In genomic region chr4:63310247-63310855, GRCm38 (mm10) we compare ENCODE assay signal across 17 mouse cellular contexts. TPM values are rescaled to one million over a fixed set of nuclear protein-coding genes. Genes with fewer than 3 reads are reported as not detected.
DNase-seq lines count a peak whose midpoint lies in the region; ATAC-seq lines count a peak whose summit lies in the region.
"Had no signal": no experiment of that assay in that cellular context is flagged by ENCODE, and none has a peak within 500 bp of the region (broad histone marks: within the 10 kb centered on the region; RNA-seq: fewer than 3 reads in every experiment).

No protein-coding gene starts in this region.

- no peaks in the 10 kb centered on the region for H3K36me3 ChIP-seq in forebrain, embryonic 13.5 days (ENCODE audit: poor library complexity, severe bottlenecking)
- H3K36me3 ChIP-seq: liver, embryonic 13.5 days; midbrain, embryonic 12.5 days had no signal

- WGBS in forebrain, embryonic 13.5 days, result 71% methylated on average over 10 of the region's 10 CpGs

- no peaks in the 10 kb centered on the region; the same call in 1 of the 2 replicates for H3K27me3 ChIP-seq in forebrain, embryonic 13.5 days
- H3K27me3 ChIP-seq: liver, embryonic 13.5 days had no signal

- no peak overlapping the region for H3K9ac ChIP-seq in forebrain, embryonic 13.5 days
- H3K9ac ChIP-seq: forebrain, postnatal 0 days; liver, embryonic 13.5 days; midbrain, embryonic 12.5 days had no signal

- DNase-seq in adrenal gland, postnatal 10 days, result peak; percentile 46
- no peak for DNase-seq in adrenal gland, adult 18-20 months (ENCODE audit: low spot score in 2 of 2)
- peak; percentile 81 for DNase-seq in 3134 (ENCODE audit: extremely low read depth, insufficient read length, low spot score)
- DNase-seq in gastrocnemius, postnatal 25 days, result peak; percentile 51
- peak; percentile 78 to 84 for DNase-seq in heart, postnatal 10 days
- no peak for DNase-seq in neural tube, embryonic 10.5 days (ENCODE audit: extremely low spot score, low spot score)
- no peak for DNase-seq in natural killer cell, adult 2 months (ENCODE audit: low spot score in 2 of 2)
- DNase-seq: forebrain, postnatal 0 days; liver, embryonic 13.5 days; thymus, postnatal 14 days had no signal

- intact Hi-C loops in heart, postnatal 10 days (cut with DNase I), result no loop called here

- ATAC-seq in forebrain, embryonic 13.5 days, result no peak
- ATAC-seq: forebrain, postnatal 0 days; hindbrain, embryonic 16.5 days had no signal

- no peak overlapping the region for H3K27ac ChIP-seq in forebrain, embryonic 13.5 days
- H3K27ac ChIP-seq: liver, embryonic 13.5 days; midbrain, embryonic 12.5 days had no signal

- H3K4me2 ChIP-seq in forebrain, embryonic 13.5 days, result no peak overlapping the region
- H3K4me2 ChIP-seq: liver, embryonic 13.5 days; midbrain, embryonic 12.5 days had no signal

- H3K9me3 ChIP-seq in forebrain, embryonic 13.5 days (replicated peaks), result no peaks in the 10 kb centered on the region; the same call in 1 of the 2 replicates
- H3K9me3 ChIP-seq: liver, embryonic 13.5 days; midbrain, embryonic 12.5 days had no signal

- H3K4me3 ChIP-seq in forebrain, embryonic 13.5 days, result no peak overlapping the region
- H3K4me3 ChIP-seq: liver, embryonic 13.5 days; midbrain, embryonic 12.5 days had no signal

- H3K4me1 ChIP-seq in forebrain, embryonic 13.5 days, result no peaks in the 10 kb centered on the region
- H3K4me1 ChIP-seq: liver, embryonic 13.5 days; midbrain, embryonic 12.5 days had no signal

RNA-seq across cellular contexts. Expression of gene Orm1, which starts 34.0 kb away (rescaled TPM):
- total RNA-seq in adrenal gland, postnatal 10 days (2021), result 10 to 100 TPM in 1 of 2 experiments, 1 to 10 TPM in 1; 3.2 to 11.8 TPM
- 100 to 1,000 TPM in 1 of 2 experiments, 10 to 100 TPM in 1; 44.2 to 127 TPM for total RNA-seq in adrenal gland, adult 18-20 months (2021)
- 10 to 100 TPM in 1 of 2 experiments, under 1 TPM in 1; 0.38 to 13.6 TPM for total RNA-seq in gastrocnemius, postnatal 25 days (2021)
- total RNA-seq in heart, postnatal 10 days (2021), result under 1 TPM in 1 of 2 experiments, not detected in 1; 0.35 TPM
- not detected in 2 replicates for polyA plus RNA-seq in forebrain, embryonic 13.5 days (2015; fragmentation: Nextera tagmentation; extraction: Ambion mirVana)
- total RNA-seq: forebrain, postnatal 0 days; left cerebral cortex, adult 18-20 months; neutrophil, adult 5-6 weeks had no signal
- polyA plus RNA-seq: forebrain, postnatal 0 days; hindbrain, embryonic 16.5 days; kidney, embryonic 16.5 days; liver, embryonic 13.5 days; midbrain, embryonic 12.5 days had no signal

RNA-seq across cellular contexts. Expression of gene Orm3, which starts 45.6 kb away (rescaled TPM):
- 1 to 10 TPM; 1.5 to 2.2 TPM for total RNA-seq in adrenal gland, postnatal 10 days (2021)
- 10 to 100 TPM; 12.2 to 13.7 TPM for total RNA-seq in adrenal gland, adult 18-20 months (2021)
- total RNA-seq in gastrocnemius, postnatal 25 days (2021), result under 1 TPM in 1 of 2 experiments, not detected in 1; 0.38 TPM
- under 1 TPM in 1 of 2 experiments, not detected in 1; 0.60 TPM for total RNA-seq in heart, postnatal 10 days (2021)
- polyA plus RNA-seq in forebrain, embryonic 13.5 days (2015; fragmentation: Nextera tagmentation; extraction: Ambion mirVana), result not detected in 2 replicates
- total RNA-seq: forebrain, postnatal 0 days; left cerebral cortex, adult 18-20 months; neutrophil, adult 5-6 weeks had no signal
- polyA plus RNA-seq: forebrain, postnatal 0 days; hindbrain, embryonic 16.5 days; kidney, embryonic 16.5 days; liver, embryonic 13.5 days; midbrain, embryonic 12.5 days; spleen, adult 2 months had no signal

RNA-seq across cellular contexts. Expression of gene Orm2, which starts 51.9 kb away (rescaled TPM):
- under 1 TPM in 1 of 2 experiments, not detected in 1; 0.84 TPM for total RNA-seq in adrenal gland, postnatal 10 days (2021)
- total RNA-seq in adrenal gland, adult 18-20 months (2021), result 10 to 100 TPM in 1 of 2 experiments, 1 to 10 TPM in 1; 3.1 to 11.3 TPM
- 1 to 10 TPM in 1 of 2 experiments, not detected in 1; 1.8 TPM for total RNA-seq in gastrocnemius, postnatal 25 days (2021)
- not detected for total RNA-seq in heart, postnatal 10 days (2021)
- not detected in 2 replicates for polyA plus RNA-seq in forebrain, embryonic 13.5 days (2015; fragmentation: Nextera tagmentation; extraction: Ambion mirVana)
- total RNA-seq: forebrain, postnatal 0 days; left cerebral cortex, adult 18-20 months; neutrophil, adult 5-6 weeks had no signal
- polyA plus RNA-seq: forebrain, postnatal 0 days; hindbrain, embryonic 16.5 days; kidney, embryonic 16.5 days; liver, embryonic 13.5 days; midbrain, embryonic 12.5 days; spleen, adult 2 months had no signal

Comparison
In these comparisons a context has a peak if more than half of its experiments do, and no peak if none do; other contexts are left out.
1. DNase-seq: peak in adrenal gland, postnatal 10 days (single experiment), 3134 (single experiment), gastrocnemius, postnatal 25 days (single experiment) and heart, postnatal 10 days (2 of 2); none in adrenal gland, adult 18-20 months (0 of 2), neural tube, embryonic 10.5 days (single experiment) and natural killer cell, adult 2 months (0 of 2).
2. RNA of gene Orm3, which starts 45.6 kb away (total RNA-seq): 12.2 to 13.7 TPM in adrenal gland, adult 18-20 months; 1.5 to 2.2 TPM in adrenal gland, postnatal 10 days, 0.60 TPM in heart, postnatal 10 days and 0.38 TPM in gastrocnemius, postnatal 25 days; every median in the first group is over 4 times any median in the second.